Mouse (Mus musculus): Measurements from ENCODE around the gene Orm1.

DNA sequence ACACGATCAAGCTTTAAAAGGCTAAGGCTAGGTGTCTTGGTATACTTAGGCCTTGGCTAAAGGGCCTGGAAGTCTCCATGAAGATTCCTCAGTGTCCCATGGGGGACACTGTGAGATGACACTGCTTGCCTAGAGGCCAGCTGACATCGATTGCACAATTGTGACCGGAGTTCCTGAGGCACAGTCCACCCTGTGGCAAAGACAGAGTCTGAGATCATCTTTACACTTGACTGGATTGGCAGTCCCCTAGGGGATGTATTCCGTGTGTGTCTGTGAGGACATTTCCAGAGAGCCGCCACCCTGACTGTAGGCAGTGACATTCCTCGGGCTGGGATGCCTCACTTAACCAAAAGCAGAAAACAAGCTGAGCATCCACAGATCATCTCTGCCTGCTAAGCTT lies 15.5 kb downstream of the Orm1 start:
- TF ChIP-seq CTCF (IDR thresholded peaks at IDR 0.05; ENCODE audit: low read depth) (no peak), EP300 (IDR thresholded peaks at IDR 0.05; ENCODE audit: low read depth) (no peak)
